Mouse (Mus musculus): Measurements from ENCODE around the gene Ppa1.
"Not testable (repeated sequence)": the region's sequence is repeated elsewhere in the genome, so short reads cannot be mapped to it uniquely, and the experiment has no call there.

Ppa1 gene

GRCm38 (mm10) chr10:61647790-61648736 is at the start of gene Ppa1:
Gene Ppa1 (plus strand): TSS chr10:61648552.
- peak; percentile 83 for DNase-seq

- no peak for DNase-seq
Observed at GRCm38 (mm10) chr10:61599556-61600114, 48.7 kb upstream of the Ppa1 start.

GRCm38 (mm10) chr10:61602283-61603033 is 45.9 kb upstream of the Ppa1 start:
- peak; percentile 48 for DNase-seq

- no peak for DNase-seq
Observed at GRCm38 (mm10) chr10:61604376-61605065, 43.8 kb upstream of the Ppa1 start.

GRCm38 (mm10) chr10:61605381-61605780 is 43.0 kb upstream of the Ppa1 start:
- not testable (repeated sequence) for DNase-seq

- peak; percentile 57 for DNase-seq
Observed at GRCm38 (mm10) chr10:61605851-61606250, 42.5 kb upstream of the Ppa1 start.

- DNase-seq: no peak
Observed at GRCm38 (mm10) chr10:61608233-61608632, 40.1 kb upstream of the Ppa1 start.

- peak; percentile 41 for DNase-seq
Observed at GRCm38 (mm10) chr10:61610650-61611235, 37.6 kb upstream of the Ppa1 start.

- no peak for DNase-seq
Observed at GRCm38 (mm10) chr10:61614311-61614710, 34.0 kb upstream of the Ppa1 start.

GRCm38 (mm10) chr10:61618528-61618927 is 29.8 kb upstream of the Ppa1 start:
- DNase-seq: no peak

GRCm38 (mm10) chr10:61621681-61622080 is 26.7 kb upstream of the Ppa1 start:
- DNase-seq: no peak

- not testable (repeated sequence) for DNase-seq
Observed at GRCm38 (mm10) chr10:61623874-61624273, 24.5 kb upstream of the Ppa1 start.

GRCm38 (mm10) chr10:61624771-61625170 is 23.6 kb upstream of the Ppa1 start:
- DNase-seq: no peak

- DNase-seq: no peak
Observed at GRCm38 (mm10) chr10:61625381-61626257, 22.7 kb upstream of the Ppa1 start.

- DNase-seq: no peak
Observed at GRCm38 (mm10) chr10:61626551-61626950, 21.8 kb upstream of the Ppa1 start.

GRCm38 (mm10) chr10:61627195-61627937 is 21.0 kb upstream of the Ppa1 start:
- DNase-seq: peak; percentile 6

- DNase-seq: peak; percentile 12
Observed at GRCm38 (mm10) chr10:61627938-61628250, 20.5 kb upstream of the Ppa1 start.

GRCm38 (mm10) chr10:61632445-61632844 is 15.9 kb upstream of the Ppa1 start:
- no peak for DNase-seq

- DNase-seq: no peak
Observed at GRCm38 (mm10) chr10:61637055-61637454, 11.3 kb upstream of the Ppa1 start.

GRCm38 (mm10) chr10:61640363-61640762 is 8.0 kb upstream of the Ppa1 start:
- DNase-seq: no peak

GRCm38 (mm10) chr10:61646557-61646956 is 1.8 kb upstream of the Ppa1 start:
- DNase-seq: no peak
